Mouse (Mus musculus) thymus, postnatal 10 days (tissue): ENCODE data around the gene Notch1.
A peak's percentile ranks its signal among the peaks of the same experiment; 100 is the strongest.

Experiments
- DNase-seq, 2 experiments: peaks; one replicate each; pipeline ENCODE4 v3.0.0; 2021; ENCODE audit warnings: low spot score in 2 of 2

Gene Notch1

GRCm38 (mm10) chr2:26516275-26516674 is at the start of gene Notch1:
Notch1 (minus strand) TSS chr2:26516663.
- DNase-seq = no peak

GRCm38 (mm10) chr2:26566221-26566620 is 49.8 kb upstream of the Notch1 start:
- DNase-seq = peak; percentile 70 to 71

GRCm38 (mm10) chr2:26561351-26562016 is 45.0 kb upstream of the Notch1 start:
- DNase-seq = peak in 1 of 2 experiments; percentile 43

GRCm38 (mm10) chr2:26560506-26560905 is 44.0 kb upstream of the Notch1 start:
- DNase-seq = no peak

- no peak for DNase-seq
These were observed 40.1 kb upstream of the Notch1 start for GRCm38 (mm10) chr2:26556535-26556993.

- no peak for DNase-seq
These were observed 38.6 kb upstream of the Notch1 start for GRCm38 (mm10) chr2:26555076-26555475.

GRCm38 (mm10) chr2:26553904-26554303 is 37.4 kb upstream of the Notch1 start:
- no peak for DNase-seq

- DNase-seq = peak; percentile 73 to 79
These were observed 35.6 kb upstream of the Notch1 start for GRCm38 (mm10) chr2:26552066-26552465.

- peak; percentile 76 to 77 for DNase-seq
These were observed 35.0 kb upstream of the Notch1 start for GRCm38 (mm10) chr2:26551446-26551845.

GRCm38 (mm10) chr2:26550777-26551176 is 34.3 kb upstream of the Notch1 start:
- DNase-seq = no peak

- peak; percentile 41 to 48 for DNase-seq
These were observed 33.7 kb upstream of the Notch1 start for GRCm38 (mm10) chr2:26550205-26550604.

GRCm38 (mm10) chr2:26549801-26550200 is 33.3 kb upstream of the Notch1 start:
- DNase-seq = no peak

- no peak for DNase-seq
These were observed 31.0 kb upstream of the Notch1 start for GRCm38 (mm10) chr2:26547481-26547880.

- no peak for DNase-seq
These were observed 27.8 kb upstream of the Notch1 start for GRCm38 (mm10) chr2:26544265-26544664.

GRCm38 (mm10) chr2:26543768-26544167 is 27.3 kb upstream of the Notch1 start:
- DNase-seq = no peak

GRCm38 (mm10) chr2:26543155-26543554 is 26.7 kb upstream of the Notch1 start:
- no peak for DNase-seq

- no peak for DNase-seq
These were observed 24.9 kb upstream of the Notch1 start for GRCm38 (mm10) chr2:26541258-26541910.

- DNase-seq = no peak
These were observed 24.3 kb upstream of the Notch1 start for GRCm38 (mm10) chr2:26540721-26541120.

- DNase-seq = no peak
These were observed 23.1 kb upstream of the Notch1 start for GRCm38 (mm10) chr2:26539516-26539915.

GRCm38 (mm10) chr2:26535517-26536045 is 19.1 kb upstream of the Notch1 start:
- no peak for DNase-seq

- no peak for DNase-seq
These were observed 18.2 kb upstream of the Notch1 start for GRCm38 (mm10) chr2:26534616-26535015.

- DNase-seq = no peak
These were observed 17.7 kb upstream of the Notch1 start for GRCm38 (mm10) chr2:26534161-26534560.

GRCm38 (mm10) chr2:26533249-26533648 is 16.8 kb upstream of the Notch1 start:
- no peak for DNase-seq
